Mouse (Mus musculus) hindlimb bud, embryonic 11.5 days (tissue): ENCODE data around the gene Plk2.
"Not testable (repeated sequence)": the region's sequence is repeated elsewhere in the genome, so short reads cannot be mapped to it uniquely, and the experiment has no call there.

Experiments used
- DNase-seq: peaks from one replicate; pipeline ENCODE4 v3.0.0-alpha.2; 2012; ENCODE audit warnings: low read depth, low spot score; ENCODE audit errors: extremely low spot score

The Plk2 gene

GRCm38 (mm10) chr13:110404686-110405085, 9.8 kb downstream of the Plk2 start:
- DNase-seq: not testable (repeated sequence)

GRCm38 (mm10) chr13:110406152-110406551, 11.3 kb downstream of the Plk2 start:
- no peak for DNase-seq

GRCm38 (mm10) chr13:110412572-110413209, 17.8 kb downstream of the Plk2 start:
- DNase-seq: no peak

- DNase-seq: no peak
These were observed 23.8 kb downstream of the Plk2 start for GRCm38 (mm10) chr13:110418656-110419055.

GRCm38 (mm10) chr13:110419640-110420039, 24.8 kb downstream of the Plk2 start:
- no peak for DNase-seq

GRCm38 (mm10) chr13:110422434-110422833, 27.6 kb downstream of the Plk2 start:
- no peak for DNase-seq

- DNase-seq: no peak
These were observed 30.8 kb downstream of the Plk2 start for GRCm38 (mm10) chr13:110425512-110426222.

GRCm38 (mm10) chr13:110431388-110431787, 36.5 kb downstream of the Plk2 start:
- DNase-seq: no peak

- DNase-seq: no peak
These were observed 37.3 kb downstream of the Plk2 start for GRCm38 (mm10) chr13:110432062-110432566.

- DNase-seq: no peak
These were observed 37.8 kb downstream of the Plk2 start for GRCm38 (mm10) chr13:110432613-110433012.

- no peak for DNase-seq
These were observed 41.8 kb downstream of the Plk2 start for GRCm38 (mm10) chr13:110436692-110437091.

- no peak for DNase-seq
These were observed 43.8 kb downstream of the Plk2 start for GRCm38 (mm10) chr13:110438624-110439023.

GRCm38 (mm10) chr13:110444335-110444734, 49.5 kb downstream of the Plk2 start:
- no peak for DNase-seq

- no peak for DNase-seq
These were observed 50.0 kb downstream of the Plk2 start for GRCm38 (mm10) chr13:110444894-110445293.

- no peak for DNase-seq
These were observed 51.6 kb downstream of the Plk2 start for GRCm38 (mm10) chr13:110446434-110446833.

- no peak for DNase-seq
These were observed 55.2 kb downstream of the Plk2 start for GRCm38 (mm10) chr13:110450056-110450455.
